In genomic region chr3:60559762-60560161, GRCm38 (mm10) we compare ENCODE assay signal across 14 mouse cellular contexts.
DNase-seq lines count a peak whose midpoint lies in the region; ATAC-seq and TF ChIP-seq lines count a peak whose summit lies in the region.
"Had no signal": no experiment of that assay in that cellular context is flagged by ENCODE, and none has a peak within 500 bp of the region (broad histone marks: within the 10 kb centered on the region; RNA-seq: fewer than 3 reads in every experiment).

No protein-coding gene starts in this region.

- H3K27me3 ChIP-seq in kidney, embryonic 16.5 days (ENCODE audit: insufficient read depth, low read length): no peaks in the 10 kb centered on the region
- no peaks in the 10 kb centered on the region for H3K27me3 ChIP-seq in G1E (ENCODE audit: insufficient read depth, low read length)
- H3K27me3 ChIP-seq in hindbrain, embryonic 13.5 days: no peaks in the 10 kb centered on the region
- no peaks in the 10 kb centered on the region for H3K27me3 ChIP-seq in neural tube, embryonic 14.5 days (ENCODE audit: control insufficient read depth, insufficient read depth, low read length)
- H3K27me3 ChIP-seq: heart, embryonic 13.5 days; limb, embryonic 13.5 days; megakaryocyte, embryonic 14.5 days had no signal

- no peak overlapping the region for H3K4me3 ChIP-seq in kidney, embryonic 16.5 days (ENCODE audit: low read length)
- no peak overlapping the region for H3K4me3 ChIP-seq in G1E (ENCODE audit: low read depth, low read length)
- H3K4me3 ChIP-seq in hindbrain, embryonic 13.5 days: no peak overlapping the region
- H3K4me3 ChIP-seq in neural tube, embryonic 14.5 days (ENCODE audit: low read depth, low read length): no peak overlapping the region
- H3K4me3 ChIP-seq: embryonic facial prominence, embryonic 10.5 days; heart, embryonic 13.5 days; limb, embryonic 13.5 days; megakaryocyte, embryonic 14.5 days had no signal

- H3K9me3 ChIP-seq in kidney, embryonic 16.5 days (ENCODE audit: low read length): no peaks in the 10 kb centered on the region
- no peaks in the 10 kb centered on the region for H3K9me3 ChIP-seq in G1E (replicated peaks)
- H3K9me3 ChIP-seq in hindbrain, embryonic 13.5 days: no peaks in the 10 kb centered on the region
- no peaks in the 10 kb centered on the region for H3K9me3 ChIP-seq in neural tube, embryonic 14.5 days (ENCODE audit: control insufficient read depth, low read length)
- H3K9me3 ChIP-seq: embryonic facial prominence, embryonic 10.5 days; heart, embryonic 13.5 days; limb, embryonic 13.5 days; megakaryocyte, embryonic 14.5 days had no signal

- intact Hi-C loops in heart, postnatal 14 days (cut with DNase I): loop anchor here (2.0 kb wide), 1 partner anchor 13 kb away; no protein-coding TSS in a partner anchor

- no peak for TF ChIP-seq CTCF in G1E (IDR thresholded peaks at IDR 0.05; ENCODE audit: low read depth, low read length)

- H3K27ac ChIP-seq in kidney, embryonic 16.5 days (ENCODE audit: low read length): no peak overlapping the region
- H3K27ac ChIP-seq in hindbrain, embryonic 13.5 days: peak overlapping the region; percentile 23; the same call in 1 of the 2 replicates
- H3K27ac ChIP-seq in neural tube, embryonic 14.5 days (ENCODE audit: low read depth, low read length): no peak overlapping the region
- H3K27ac ChIP-seq: embryonic facial prominence, embryonic 10.5 days; heart, embryonic 13.5 days; limb, embryonic 13.5 days had no signal

- ATAC-seq in kidney, embryonic 16.5 days (ENCODE audit: low FRiP score, low TSS enrichment): peak; percentile 69; the same call in 1 of the 2 replicates
- ATAC-seq in G1E (ENCODE audit: extremely low read depth, insufficient number of reproducible peaks, low FRiP score, poor library complexity, severe bottlenecking): peak; percentile 97
- peak; percentile 65 for ATAC-seq in hindbrain, embryonic 13.5 days (ENCODE audit: low FRiP score)
- peak; percentile 56; the same call in 1 of the 2 replicates for ATAC-seq in neural tube, embryonic 14.5 days (ENCODE audit: low read depth)

- WGBS in kidney, embryonic 16.5 days: 65% methylated on average over 2 of the region's 2 CpGs
- 52% methylated on average over 2 of the region's 2 CpGs for WGBS in hindbrain, embryonic 13.5 days
- WGBS in neural tube, embryonic 14.5 days: 59% methylated on average over 2 of the region's 2 CpGs

- H3K4me2 ChIP-seq in kidney, embryonic 16.5 days (replicated peaks; ENCODE audit: low read depth, low read length): no peak overlapping the region
- H3K4me2 ChIP-seq in hindbrain, embryonic 13.5 days: no peak overlapping the region
- no peak overlapping the region for H3K4me2 ChIP-seq in neural tube, embryonic 14.5 days (ENCODE audit: low read depth, low read length)
- H3K4me2 ChIP-seq: heart, embryonic 13.5 days; limb, embryonic 13.5 days had no signal

- no peak overlapping the region for H3K9ac ChIP-seq in kidney, embryonic 16.5 days (replicated peaks; ENCODE audit: low read length)
- H3K9ac ChIP-seq in hindbrain, embryonic 13.5 days: no peak overlapping the region
- no peak overlapping the region for H3K9ac ChIP-seq in neural tube, embryonic 14.5 days (replicated peaks; ENCODE audit: low read depth, low read length)
- H3K9ac ChIP-seq: heart, embryonic 13.5 days; limb, embryonic 13.5 days had no signal

- H3K4me1 ChIP-seq in kidney, embryonic 16.5 days (ENCODE audit: insufficient read depth, low read length): peaks cover 9% of the 10 kb centered on the region
- peaks cover 79% of the 10 kb centered on the region for H3K4me1 ChIP-seq in G1E (ENCODE audit: insufficient read depth, low read depth, low read length)
- H3K4me1 ChIP-seq in hindbrain, embryonic 13.5 days (replicated peaks): peaks cover 44% of the 10 kb centered on the region
- peaks cover 22% of the 10 kb centered on the region for H3K4me1 ChIP-seq in neural tube, embryonic 14.5 days (ENCODE audit: control insufficient read depth, insufficient read depth, low read length)

- no peaks in the 10 kb centered on the region for H3K36me3 ChIP-seq in kidney, embryonic 16.5 days (ENCODE audit: insufficient read depth, low read length)
- H3K36me3 ChIP-seq in G1E (replicated peaks): peaks cover 67% of the 10 kb centered on the region
- no peaks in the 10 kb centered on the region for H3K36me3 ChIP-seq in hindbrain, embryonic 13.5 days
- no peaks in the 10 kb centered on the region for H3K36me3 ChIP-seq in neural tube, embryonic 14.5 days (ENCODE audit: control insufficient read depth, insufficient read depth, low read length)
- H3K36me3 ChIP-seq: embryonic facial prominence, embryonic 10.5 days; limb, embryonic 13.5 days had no signal

- DNase-seq in kidney, postnatal 14 days: no peak
- peak; percentile 26 for DNase-seq in G1E (ENCODE audit: low spot score)
- DNase-seq in heart, postnatal 14 days: no peak
- DNase-seq in lung, postnatal 4 days: no peak
- DNase-seq: gastrocnemius, postnatal 14 days; kidney, postnatal 25 days; lung, adult 2 months had no signal
